Mouse (Mus musculus): ENCODE results near the gene Pgghg. TPM values are rescaled to one million over a fixed set of nuclear protein-coding genes. Genes with fewer than 3 reads are reported as not detected.

Gene Pgghg
- polyA plus RNA-seq, 1 experiment from 2014 or later = 9.1 TPM

DNA sequence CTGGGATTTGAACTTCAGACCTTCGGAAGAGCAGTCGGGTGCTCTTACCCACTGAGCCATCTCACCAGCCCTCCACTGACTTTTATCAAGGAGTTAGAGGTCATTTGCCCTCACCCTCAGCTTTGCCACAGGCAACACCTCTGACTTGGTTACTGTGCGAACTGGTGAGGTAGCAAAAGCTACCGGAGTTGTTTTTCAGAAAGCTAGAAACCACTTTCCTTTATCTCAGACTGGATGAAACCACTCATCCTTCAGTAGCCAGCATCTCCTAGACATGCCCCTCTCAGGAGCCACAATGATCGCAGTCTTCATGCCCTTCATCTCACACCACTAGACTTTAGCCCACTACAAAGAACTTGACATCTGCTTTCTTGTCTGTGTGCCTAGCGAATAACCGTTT is 41.8 kb downstream of the Pgghg start:
- no peaks in the 10 kb centered on the region for H3K4me1 ChIP-seq (replicated peaks)
- H3K9ac ChIP-seq = no peak overlapping the region
- H3K4me2 ChIP-seq = no peak overlapping the region
- no peak for ATAC-seq (ENCODE audit: low FRiP score, low read depth)
- H3K36me3 ChIP-seq = no peaks in the 10 kb centered on the region
- H3K27ac ChIP-seq (replicated peaks) = no peak overlapping the region
- WGBS = 92% methylated on average over 7 of the region's 7 CpGs
- no peak overlapping the region for H3K4me3 ChIP-seq
- H3K9me3 ChIP-seq = no peaks in the 10 kb centered on the region
- no peaks in the 10 kb centered on the region for H3K27me3 ChIP-seq

DNA sequence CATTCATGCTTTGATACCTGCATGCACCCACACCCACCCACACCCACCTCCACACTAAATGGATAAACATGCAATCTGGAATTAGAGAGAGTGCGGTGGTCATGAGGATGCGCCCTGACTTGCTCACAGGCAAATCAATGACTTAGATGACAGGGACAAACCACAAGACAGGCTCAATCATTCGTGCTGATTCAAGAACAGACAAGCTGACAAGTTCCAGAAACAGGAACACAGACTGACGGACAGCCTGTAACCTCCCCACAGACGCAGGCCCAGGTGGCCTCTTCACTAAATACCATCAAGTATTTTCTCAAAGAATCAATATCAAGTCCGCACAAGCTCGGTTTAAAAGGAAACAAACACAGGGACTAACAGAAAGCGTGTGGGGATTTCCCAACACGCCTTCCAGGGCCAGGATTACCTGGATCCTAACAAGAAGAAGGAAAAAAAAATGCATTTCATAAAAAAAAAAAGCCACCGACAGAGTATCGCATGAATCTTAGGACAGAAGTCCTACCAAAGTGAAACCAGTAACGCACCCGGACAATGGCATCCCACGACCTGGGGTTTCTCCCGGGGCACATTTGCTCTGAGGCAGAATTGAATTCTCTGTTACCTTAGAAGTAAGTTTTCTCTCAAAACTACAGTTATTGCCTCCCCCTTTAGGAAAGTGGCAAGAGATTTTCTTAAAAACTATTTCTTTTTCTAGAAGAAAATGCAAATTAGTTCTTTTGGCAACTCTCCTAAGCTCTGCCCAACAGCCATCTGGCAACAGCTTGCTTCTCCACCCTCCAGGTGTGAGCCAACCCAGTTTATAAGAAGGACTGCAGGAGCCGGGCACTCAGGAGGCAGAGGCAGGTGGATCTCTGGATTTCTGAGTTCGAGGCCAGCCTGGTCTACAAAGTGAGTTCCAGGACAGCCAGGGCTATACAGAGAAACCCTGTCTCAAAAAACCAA is 46.3 kb downstream of the Pgghg start:
- H3K4me2 ChIP-seq = no peak overlapping the region
- H3K27ac ChIP-seq (replicated peaks) = no peak overlapping the region
- H3K27me3 ChIP-seq = no peaks in the 10 kb centered on the region
- ATAC-seq (ENCODE audit: low FRiP score, low read depth) = no peak
- WGBS = 86% methylated on average over 17 of the region's 17 CpGs
- no peak overlapping the region for H3K4me3 ChIP-seq
- H3K4me1 ChIP-seq (replicated peaks) = no peaks in the 10 kb centered on the region
- H3K9me3 ChIP-seq = no peaks in the 10 kb centered on the region
- no peak overlapping the region for H3K9ac ChIP-seq
- H3K36me3 ChIP-seq = no peaks in the 10 kb centered on the region

DNA sequence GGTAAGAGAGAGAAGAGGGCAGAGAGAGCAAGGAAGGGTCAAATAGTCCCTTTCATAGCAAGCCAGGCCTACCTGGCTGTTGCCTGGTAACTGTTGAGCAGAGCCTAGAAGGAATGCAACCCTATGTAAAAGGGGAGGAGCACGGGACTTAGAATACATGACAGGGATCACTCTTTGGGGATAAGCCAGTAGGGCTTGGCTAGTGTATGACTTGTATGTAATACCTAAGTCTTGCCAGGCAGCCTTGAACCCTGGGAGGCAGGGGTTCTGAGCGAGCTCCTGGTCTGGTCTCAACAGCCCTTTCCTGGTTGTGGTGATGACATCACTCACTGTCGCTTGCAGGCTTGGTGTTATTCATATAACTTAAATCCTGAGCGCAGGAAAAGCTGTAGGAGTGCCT is 47.8 kb downstream of the Pgghg start:
- H3K4me1 ChIP-seq (replicated peaks) = no peaks in the 10 kb centered on the region
- H3K4me3 ChIP-seq = no peak overlapping the region
- H3K27me3 ChIP-seq = no peaks in the 10 kb centered on the region
- H3K9ac ChIP-seq = no peak overlapping the region
- H3K9me3 ChIP-seq = no peaks in the 10 kb centered on the region
- ATAC-seq (ENCODE audit: low FRiP score, low read depth) = no peak
- H3K4me2 ChIP-seq = no peak overlapping the region
- no peak overlapping the region for H3K27ac ChIP-seq (replicated peaks)
- no peaks in the 10 kb centered on the region for H3K36me3 ChIP-seq
- WGBS = 72% methylated on average over 4 of the region's 4 CpGs

DNA sequence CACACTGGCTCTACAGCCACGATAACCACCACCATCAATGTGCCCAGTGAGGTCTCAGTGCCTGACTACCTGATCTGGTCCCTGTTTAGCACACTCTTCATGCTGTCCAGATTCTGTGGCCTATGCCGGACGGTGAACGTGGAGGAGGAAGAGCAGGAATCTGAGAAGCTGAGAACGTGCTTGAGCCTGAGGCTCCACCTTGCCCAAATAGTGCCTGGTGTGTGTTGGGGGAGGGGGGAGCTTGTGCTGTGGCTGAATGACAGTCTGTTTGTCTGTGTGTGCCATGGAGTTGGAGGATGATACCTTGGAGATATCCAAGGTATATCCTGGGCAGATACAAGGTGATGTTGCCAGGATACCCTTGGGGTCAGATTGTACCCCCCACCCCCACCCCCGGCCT is 49.0 kb downstream of the Pgghg start:
- Histone ChIP-seq H3K4me3 (no peak overlapping the region), H3K36me3 (no peaks in the 10 kb centered on the region), H3K4me1 (replicated peaks) (no peaks in the 10 kb centered on the region), H3K9me3 (no peaks in the 10 kb centered on the region), H3K27ac (replicated peaks) (no peak overlapping the region), H3K4me2 (no peak overlapping the region), H3K9ac (no peak overlapping the region), H3K27me3 (no peaks in the 10 kb centered on the region)
- WGBS = 85% methylated on average over 6 of the region's 6 CpGs
- ATAC-seq (ENCODE audit: low FRiP score, low read depth) = no peak

DNA sequence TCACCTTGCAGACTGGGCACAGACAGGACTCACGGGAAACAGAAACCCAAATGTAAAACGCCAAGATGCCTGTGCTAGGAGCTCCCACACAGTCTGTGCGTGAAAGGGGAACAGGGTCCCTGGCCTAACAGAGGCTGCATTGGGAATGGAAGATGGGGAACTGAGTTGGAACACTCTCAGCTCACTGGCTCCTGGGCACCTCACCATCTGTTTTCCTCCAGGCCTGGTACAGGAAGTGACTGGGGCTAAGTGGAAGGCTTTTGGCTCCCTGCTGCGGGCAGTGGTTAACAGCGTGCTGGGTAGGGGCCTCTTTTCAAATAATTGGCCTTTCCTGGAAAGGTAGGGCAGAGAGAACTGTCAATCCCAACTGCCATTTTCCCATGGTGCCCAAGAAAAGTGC is 49.4 kb downstream of the Pgghg start:
- no peak for ATAC-seq (ENCODE audit: low FRiP score, low read depth)
- H3K4me2 ChIP-seq = no peak overlapping the region
- no peak overlapping the region for H3K9ac ChIP-seq
- H3K4me1 ChIP-seq (replicated peaks) = no peaks in the 10 kb centered on the region
- H3K27ac ChIP-seq (replicated peaks) = no peak overlapping the region
- 70% methylated on average over 5 of the region's 5 CpGs for WGBS
- no peaks in the 10 kb centered on the region for H3K27me3 ChIP-seq
- H3K9me3 ChIP-seq = no peaks in the 10 kb centered on the region
- H3K36me3 ChIP-seq = no peaks in the 10 kb centered on the region
- H3K4me3 ChIP-seq = no peak overlapping the region

DNA sequence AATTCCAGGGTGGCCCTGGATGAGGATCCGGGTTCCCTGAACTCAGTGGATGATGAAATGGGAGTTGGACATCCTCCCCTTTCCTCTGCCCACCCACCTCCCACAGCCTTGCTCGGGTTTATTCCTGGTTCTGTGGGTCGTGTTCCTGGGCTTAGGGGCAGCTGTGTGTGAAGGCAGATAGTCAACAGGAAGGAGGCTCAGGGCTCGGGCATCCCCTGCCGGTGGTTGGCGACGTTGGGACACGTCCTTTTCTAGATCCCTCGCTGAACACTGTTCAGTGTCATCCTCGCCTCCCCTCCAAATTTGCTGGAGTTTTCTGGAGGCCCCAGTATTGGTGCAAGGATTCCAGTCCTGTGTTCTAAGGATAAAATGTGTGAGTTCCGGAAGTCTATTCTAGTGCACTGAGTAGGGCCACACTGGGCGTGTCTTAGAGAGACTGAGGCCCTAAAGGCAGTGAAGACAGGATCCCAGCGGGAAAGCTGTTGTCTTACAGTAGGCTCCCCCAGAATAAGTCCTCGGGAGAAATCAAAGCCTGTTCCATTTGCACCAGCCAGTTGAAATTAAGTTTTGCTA is 50.0 kb downstream of the Pgghg start:
- H3K27ac ChIP-seq (replicated peaks) = no peak overlapping the region
- H3K36me3 ChIP-seq = no peaks in the 10 kb centered on the region
- no peak overlapping the region for H3K9ac ChIP-seq
- no peak for ATAC-seq (ENCODE audit: low FRiP score, low read depth)
- no peaks in the 10 kb centered on the region for H3K27me3 ChIP-seq
- WGBS = 88% methylated on average over 14 of the region's 14 CpGs
- H3K4me3 ChIP-seq = no peak overlapping the region
- H3K4me1 ChIP-seq (replicated peaks) = no peaks in the 10 kb centered on the region
- no peak overlapping the region for H3K4me2 ChIP-seq
- H3K9me3 ChIP-seq = no peaks in the 10 kb centered on the region

Other genes starting within 250 kb of the Pgghg start
- not detected in 2 replicates for gene Olfr541, start 244.1 kb upstream of the Pgghg start, polyA plus RNA-seq (2015; fragmentation: Nextera tagmentation; extraction: Ambion mirVana)
- gene Cyp2e1, start 177.7 kb upstream of the Pgghg start, polyA plus RNA-seq (2015; fragmentation: Nextera tagmentation; extraction: Ambion mirVana) = not detected in 2 replicates
- gene Syce1, start 153.5 kb upstream of the Pgghg start, polyA plus RNA-seq (2015; fragmentation: Nextera tagmentation; extraction: Ambion mirVana) = 0.40 and 0.42 TPM in 2 replicates
- 27.1 and 28.3 TPM in 2 replicates for gene Zfp941, start 119.2 kb upstream of the Pgghg start, polyA plus RNA-seq (2015; fragmentation: Nextera tagmentation; extraction: Ambion mirVana)
- 0.25 TPM in 2 replicates for gene Urah, start 106.4 kb upstream of the Pgghg start, polyA plus RNA-seq (2015; fragmentation: Nextera tagmentation; extraction: Ambion mirVana)
- not detected in 2 replicates for gene Scgb1c1, start 95.8 kb upstream of the Pgghg start, polyA plus RNA-seq (2015; fragmentation: Nextera tagmentation; extraction: Ambion mirVana)
- gene Odf3, start 93.6 kb upstream of the Pgghg start, polyA plus RNA-seq (2015; fragmentation: Nextera tagmentation; extraction: Ambion mirVana) = not detected in 2 replicates
- not detected in 2 replicates for gene Gm45785, start 85.1 kb upstream of the Pgghg start, polyA plus RNA-seq (2015; fragmentation: Nextera tagmentation; extraction: Ambion mirVana)
- 97.6 and 104 TPM in 2 replicates for gene Ric8a, start 84.4 kb upstream of the Pgghg start, polyA plus RNA-seq (2015; fragmentation: Nextera tagmentation; extraction: Ambion mirVana)
- gene Bet1l, start 83.8 kb upstream of the Pgghg start, polyA plus RNA-seq (2015; fragmentation: Nextera tagmentation; extraction: Ambion mirVana) = 38.0 and 44.3 TPM in 2 replicates
- gene Psmd13, start 59.4 kb upstream of the Pgghg start, polyA plus RNA-seq (2015; fragmentation: Nextera tagmentation; extraction: Ambion mirVana) = 245 and 259 TPM in 2 replicates
- gene Sirt3, start 59.1 kb upstream of the Pgghg start, polyA plus RNA-seq (2015; fragmentation: Nextera tagmentation; extraction: Ambion mirVana) = 56.4 and 60.5 TPM in 2 replicates
- not detected in 2 replicates for gene Cox8b, start 40.9 kb upstream of the Pgghg start, polyA plus RNA-seq (2015; fragmentation: Nextera tagmentation; extraction: Ambion mirVana)
- 0.67 and 0.88 TPM in 2 replicates for gene Nlrp6, start 20.5 kb upstream of the Pgghg start, polyA plus RNA-seq (2015; fragmentation: Nextera tagmentation; extraction: Ambion mirVana)
- gene Ifitm5, start 8.9 kb downstream of the Pgghg start, polyA plus RNA-seq (2015; fragmentation: Nextera tagmentation; extraction: Ambion mirVana) = 0.75 and 0.82 TPM in 2 replicates
- not detected in 2 replicates for gene Gm45717, start 14.5 kb downstream of the Pgghg start, polyA plus RNA-seq (2015; fragmentation: Nextera tagmentation; extraction: Ambion mirVana)
- gene Ifitm2, start 14.6 kb downstream of the Pgghg start, polyA plus RNA-seq (2015; fragmentation: Nextera tagmentation; extraction: Ambion mirVana) = 190 and 193 TPM in 2 replicates
- gene Ifitm1, start 25.8 kb downstream of the Pgghg start, polyA plus RNA-seq (2015; fragmentation: Nextera tagmentation; extraction: Ambion mirVana) = 16.6 and 19.9 TPM in 2 replicates
- gene Ifitm3, start 69.4 kb downstream of the Pgghg start, polyA plus RNA-seq (2015; fragmentation: Nextera tagmentation; extraction: Ambion mirVana) = 36.8 and 54.6 TPM in 2 replicates
- 0.79 and 1.7 TPM in 2 replicates for gene Ifitm6, start 76.5 kb downstream of the Pgghg start, polyA plus RNA-seq (2015; fragmentation: Nextera tagmentation; extraction: Ambion mirVana)
- not detected in 2 replicates for gene Gm17387, start 87.7 kb downstream of the Pgghg start, polyA plus RNA-seq (2015; fragmentation: Nextera tagmentation; extraction: Ambion mirVana)
- 45.6 and 57.3 TPM in 2 replicates for gene B4galnt4, start 119.7 kb downstream of the Pgghg start, polyA plus RNA-seq (2015; fragmentation: Nextera tagmentation; extraction: Ambion mirVana)
- 0.25 and 0.29 TPM in 2 replicates for gene Pkp3, start 136.8 kb downstream of the Pgghg start, polyA plus RNA-seq (2015; fragmentation: Nextera tagmentation; extraction: Ambion mirVana)
- 3.2 and 3.3 TPM in 2 replicates for gene Sigirr, start 159.2 kb downstream of the Pgghg start, polyA plus RNA-seq (2015; fragmentation: Nextera tagmentation; extraction: Ambion mirVana)
- 0.41 and 0.47 TPM in 2 replicates for gene Ano9, start 176.4 kb downstream of the Pgghg start, polyA plus RNA-seq (2015; fragmentation: Nextera tagmentation; extraction: Ambion mirVana)
- gene Ptdss2, start 181.0 kb downstream of the Pgghg start, polyA plus RNA-seq (2015; fragmentation: Nextera tagmentation; extraction: Ambion mirVana) = 80.2 and 97.6 TPM in 2 replicates
- gene Rnh1, start 231.5 kb downstream of the Pgghg start, polyA plus RNA-seq (2015; fragmentation: Nextera tagmentation; extraction: Ambion mirVana) = 49.5 and 53.2 TPM in 2 replicates

Measured in hindbrain, embryonic 15.5 days (tissue).